Mouse (Mus musculus) erythroblast, embryonic 14.5 days (primary cell): Measurements from ENCODE around the gene Frat2.

Experiments
- GATA1 ChIP-seq: IDR thresholded peaks from 2 replicates; pipeline ENCODE4 v1.6.1; 2012; ENCODE audit warnings: low read length, inconsistent platforms, mixed read lengths
- TAL1 ChIP-seq: IDR thresholded peaks from 3 replicates; pipeline ENCODE4 v1.6.1; 2012; ENCODE audit warnings: low read length, inconsistent platforms, mixed read lengths

DNA sequence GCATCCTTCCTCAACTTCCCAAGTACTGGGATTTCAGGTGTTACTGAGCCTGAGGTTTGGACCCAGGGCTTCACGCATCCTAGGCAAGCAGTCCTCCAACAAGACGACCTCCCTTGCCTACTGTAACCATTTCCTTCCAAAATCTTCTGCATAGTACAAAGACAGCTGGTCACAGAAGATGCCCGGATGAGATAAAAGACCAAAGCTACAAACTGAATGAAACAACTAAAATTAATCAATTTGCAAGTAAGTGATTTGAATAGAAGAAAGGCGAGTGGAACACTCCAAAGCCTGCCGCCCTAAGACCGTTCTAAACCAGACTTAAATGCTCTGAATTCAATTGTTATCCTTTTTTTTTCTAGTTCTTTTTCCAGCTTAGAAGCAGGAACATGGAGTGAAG lies 12.5 kb downstream of the Frat2 start:
- TF ChIP-seq TAL1 (no peak), GATA1 (peak; percentile 72)
